Mouse (Mus musculus) testis, adult 2 months (tissue): Measurements from ENCODE around the gene Miga1.

Source experiments
- CTCF ChIP-seq: fragments of 200-500 bp; IDR thresholded peaks from 2 replicates; pipeline ENCODE4 v1.5.1; 2012; ENCODE audit warnings: low read depth, mild to moderate bottlenecking, inconsistent platforms, low read length, moderate library complexity; ENCODE audit not compliant: control insufficient read depth, insufficient read depth, insufficient replicate concordance
- POLR2A ChIP-seq: fragments of 200-500 bp; IDR thresholded peaks from 2 replicates; pipeline ENCODE4 v1.6.1; 2012; ENCODE audit warnings: low read depth, mild to moderate bottlenecking, inconsistent platforms, low read length, moderate library complexity; ENCODE audit not compliant: control insufficient read depth

GRCm38 (mm10) chr3:152342961-152343517, 2.8 kb upstream of the Miga1 start:
- TF ChIP-seq POLR2A (no peak), CTCF (no peak)
